Mouse (Mus musculus) thymus, postnatal 0 days (tissue): ENCODE measurements around the gene Isy1. TPM values are rescaled to one million over a fixed set of nuclear protein-coding genes. Genes with fewer than 3 reads are reported as not detected.

ENCODE experiments used
- DNase-seq: peaks from one replicate; pipeline ENCODE4 v3.0.0-alpha.2; 2015; ENCODE audit warnings: low spot score
- polyA plus RNA-seq: library from polyadenylated mRNA; unstranded; fragments of >200 nt; fragmentation: Nextera tagmentation; extraction: Ambion mirVana; gene quantifications from 2 replicates; pipeline ENCODE4 v1.2.1, GENCODE M21; 2015

Isy1 gene
- polyA plus RNA-seq, 1 experiment from 2014 or later: 75.0 TPM

- DNase-seq: peak; percentile 42
Observed at GRCm38 (mm10) chr6:87850155-87850899, 11.7 kb upstream of the Isy1 start.

GRCm38 (mm10) chr6:87849780-87850154 is 11.2 kb upstream of the Isy1 start:
- DNase-seq: peak; percentile 46

GRCm38 (mm10) chr6:87846813-87847212 is 8.2 kb upstream of the Isy1 start:
- no peak for DNase-seq

- no peak for DNase-seq
Observed at GRCm38 (mm10) chr6:87845031-87845695, 6.6 kb upstream of the Isy1 start.

- peak; percentile 35 for DNase-seq
Observed at GRCm38 (mm10) chr6:87842254-87842653, 3.7 kb upstream of the Isy1 start.

- no peak for DNase-seq
Observed at GRCm38 (mm10) chr6:87841635-87842034, 3.0 kb upstream of the Isy1 start.

- DNase-seq: no peak
Observed at GRCm38 (mm10) chr6:87839797-87840341, 1.3 kb upstream of the Isy1 start.

- DNase-seq: no peak
Observed at GRCm38 (mm10) chr6:87835695-87836094, 2.9 kb downstream of the Isy1 start, which contains the start of gene Gm45140. Gene Gm45140 (minus strand): TSS chr6:87835795.

GRCm38 (mm10) chr6:87820366-87820765 is 18.2 kb downstream of the Isy1 start:
- no peak for DNase-seq

- no peak for DNase-seq
Observed at GRCm38 (mm10) chr6:87814486-87814885, 24.1 kb downstream of the Isy1 start.

- DNase-seq: no peak
Observed at GRCm38 (mm10) chr6:87812656-87813055, 25.9 kb downstream of the Isy1 start.

- DNase-seq: peak; percentile 88
Observed at GRCm38 (mm10) chr6:87811675-87812338, 26.8 kb downstream of the Isy1 start, which contains the start of gene Rab43. Gene Rab43 (minus strand): TSS chr6:87812164.

GRCm38 (mm10) chr6:87810713-87811669 is 27.6 kb downstream of the Isy1 start:
- peak; percentile 68 for DNase-seq

- no peak for DNase-seq
Observed at GRCm38 (mm10) chr6:87810311-87810710, 28.3 kb downstream of the Isy1 start.

- no peak for DNase-seq
Observed at GRCm38 (mm10) chr6:87809651-87810161, 28.9 kb downstream of the Isy1 start.

- no peak for DNase-seq
Observed at GRCm38 (mm10) chr6:87809144-87809543, 29.5 kb downstream of the Isy1 start.

GRCm38 (mm10) chr6:87808521-87808920 is 30.1 kb downstream of the Isy1 start:
- no peak for DNase-seq

GRCm38 (mm10) chr6:87807735-87808440 is 30.7 kb downstream of the Isy1 start:
- no peak for DNase-seq

- no peak for DNase-seq
Observed at GRCm38 (mm10) chr6:87806857-87807256, 31.7 kb downstream of the Isy1 start.

- no peak for DNase-seq
Observed at GRCm38 (mm10) chr6:87806028-87806427, 32.6 kb downstream of the Isy1 start.
